Comparison of ENCODE assay signal across 9 mouse cellular contexts in genomic region chr3:100568443-100569390, GRCm38 (mm10).
DNase-seq lines count a peak whose midpoint lies in the region; ATAC-seq lines count a peak whose summit lies in the region.
"Had no signal": no experiment of that assay in that cellular context is flagged by ENCODE, and none has a peak within 500 bp of the region (broad histone marks: within the 10 kb centered on the region; RNA-seq: fewer than 3 reads in every experiment).

No protein-coding gene starts in this region.

- WGBS in forebrain, embryonic 13.5 days = 84% methylated on average over 13 of the region's 13 CpGs
- WGBS in forebrain, embryonic 10.5 days = 91% methylated on average over 13 of the region's 13 CpGs
- WGBS in neural tube, embryonic 11.5 days = 83% methylated on average over 13 of the region's 13 CpGs
- WGBS in neural tube, embryonic 15.5 days = 82% methylated on average over 13 of the region's 13 CpGs
- 87% methylated on average over 13 of the region's 13 CpGs for WGBS in hindbrain, embryonic 14.5 days

- H3K9ac ChIP-seq in forebrain, embryonic 13.5 days = no peak overlapping the region
- no peak overlapping the region for H3K9ac ChIP-seq in neural tube, embryonic 11.5 days (ENCODE audit: low read length)
- no peak overlapping the region for H3K9ac ChIP-seq in neural tube, embryonic 15.5 days (replicated peaks)
- no peak overlapping the region for H3K9ac ChIP-seq in hindbrain, embryonic 14.5 days

- no peaks in the 10 kb centered on the region for H3K9me3 ChIP-seq in forebrain, embryonic 13.5 days (replicated peaks)
- H3K9me3 ChIP-seq in forebrain, embryonic 10.5 days = no peaks in the 10 kb centered on the region
- no peaks in the 10 kb centered on the region for H3K9me3 ChIP-seq in neural tube, embryonic 11.5 days (ENCODE audit: control insufficient read depth, low read length)
- no peaks in the 10 kb centered on the region for H3K9me3 ChIP-seq in neural tube, embryonic 15.5 days (replicated peaks)
- no peaks in the 10 kb centered on the region for H3K9me3 ChIP-seq in hindbrain, embryonic 14.5 days (ENCODE audit: control insufficient read depth, low read length)
- H3K9me3 ChIP-seq: limb, embryonic 10.5 days had no signal

- H3K27ac ChIP-seq in forebrain, embryonic 13.5 days = no peak overlapping the region
- H3K27ac ChIP-seq in forebrain, embryonic 10.5 days = no peak overlapping the region
- H3K27ac ChIP-seq in neural tube, embryonic 11.5 days (ENCODE audit: low read depth, low read length) = no peak overlapping the region
- no peak overlapping the region for H3K27ac ChIP-seq in neural tube, embryonic 15.5 days (replicated peaks)
- H3K27ac ChIP-seq in hindbrain, embryonic 14.5 days = no peak overlapping the region
- H3K27ac ChIP-seq: limb, embryonic 10.5 days had no signal

- no peak for DNase-seq in forebrain, embryonic 10.5 days (ENCODE audit: extremely low spot score, low spot score)
- DNase-seq in neural tube, embryonic 11.5 days (ENCODE audit: low spot score) = no peak
- DNase-seq in hindbrain, embryonic 14.5 days (ENCODE audit: low spot score) = peak; percentile 45
- DNase-seq in splenic B cell, adult 2 months (ENCODE audit: low read depth, low spot score) = peak; percentile 51
- DNase-seq in urinary bladder, adult 2 months (ENCODE audit: low spot score) = no peak
- no peak for DNase-seq in heart, postnatal 4 days

- H3K27me3 ChIP-seq in forebrain, embryonic 13.5 days = no peaks in the 10 kb centered on the region
- H3K27me3 ChIP-seq in forebrain, embryonic 10.5 days (ENCODE audit: poor library complexity, severe bottlenecking) = no peaks in the 10 kb centered on the region
- H3K27me3 ChIP-seq in neural tube, embryonic 11.5 days (ENCODE audit: control insufficient read depth, insufficient read depth, low read length) = no peaks in the 10 kb centered on the region
- H3K27me3 ChIP-seq in neural tube, embryonic 15.5 days (replicated peaks) = no peaks in the 10 kb centered on the region
- no peaks in the 10 kb centered on the region for H3K27me3 ChIP-seq in hindbrain, embryonic 14.5 days (ENCODE audit: control insufficient read depth, insufficient read depth, low read length)
- H3K27me3 ChIP-seq in splenic B cell, adult 2 months (ENCODE audit: control insufficient read depth, insufficient read depth, low read length, poor library complexity, severe bottlenecking) = no peaks in the 10 kb centered on the region

- no peak overlapping the region for H3K4me2 ChIP-seq in forebrain, embryonic 13.5 days
- H3K4me2 ChIP-seq in neural tube, embryonic 11.5 days (ENCODE audit: low read depth) = no peak overlapping the region
- no peak overlapping the region for H3K4me2 ChIP-seq in neural tube, embryonic 15.5 days
- H3K4me2 ChIP-seq in hindbrain, embryonic 14.5 days (replicated peaks) = no peak overlapping the region

- no peaks in the 10 kb centered on the region for H3K4me1 ChIP-seq in forebrain, embryonic 13.5 days
- H3K4me1 ChIP-seq in forebrain, embryonic 10.5 days = no peaks in the 10 kb centered on the region
- H3K4me1 ChIP-seq in neural tube, embryonic 11.5 days (ENCODE audit: control insufficient read depth, insufficient read depth, low read length) = no peaks in the 10 kb centered on the region
- no peaks in the 10 kb centered on the region for H3K4me1 ChIP-seq in neural tube, embryonic 15.5 days
- H3K4me1 ChIP-seq in hindbrain, embryonic 14.5 days (replicated peaks; ENCODE audit: control insufficient read depth, insufficient read depth, low read length) = no peaks in the 10 kb centered on the region
- H3K4me1 ChIP-seq: limb, embryonic 10.5 days had no signal

- no peak overlapping the region for H3K4me3 ChIP-seq in forebrain, embryonic 13.5 days
- no peak overlapping the region for H3K4me3 ChIP-seq in forebrain, embryonic 10.5 days
- no peak overlapping the region for H3K4me3 ChIP-seq in neural tube, embryonic 11.5 days (ENCODE audit: low read depth, low read length)
- H3K4me3 ChIP-seq in neural tube, embryonic 15.5 days (replicated peaks) = no peak overlapping the region
- H3K4me3 ChIP-seq in hindbrain, embryonic 14.5 days (replicated peaks; ENCODE audit: low read length) = no peak overlapping the region
- H3K4me3 ChIP-seq: limb, embryonic 10.5 days had no signal

- ATAC-seq in forebrain, embryonic 13.5 days = 0 out of 2 replicates have a peak, but pooled peaks have one; percentile 43
- ATAC-seq in neural tube, embryonic 11.5 days (ENCODE audit: insufficient read depth, low FRiP score, low TSS enrichment) = peak; percentile 41; the same call in 1 of the 2 replicates
- ATAC-seq in neural tube, embryonic 15.5 days (ENCODE audit: low FRiP score) = no peak; the same call in 1 of the 2 replicates
- ATAC-seq in hindbrain, embryonic 14.5 days (ENCODE audit: low FRiP score) = no peak

- H3K36me3 ChIP-seq in forebrain, embryonic 13.5 days (ENCODE audit: poor library complexity, severe bottlenecking) = peaks cover 6% of the 10 kb centered on the region
- H3K36me3 ChIP-seq in forebrain, embryonic 10.5 days (replicated peaks) = peaks cover 9% of the 10 kb centered on the region
- H3K36me3 ChIP-seq in neural tube, embryonic 11.5 days (ENCODE audit: control insufficient read depth, insufficient read depth, low read length) = no peaks in the 10 kb centered on the region; the same call in 1 of the 2 replicates
- H3K36me3 ChIP-seq in neural tube, embryonic 15.5 days = no peaks in the 10 kb centered on the region
- H3K36me3 ChIP-seq in hindbrain, embryonic 14.5 days (replicated peaks; ENCODE audit: control insufficient read depth, insufficient read depth) = peaks cover 14% of the 10 kb centered on the region; the same call in 1 of the 2 replicates
- peaks cover 6% of the 10 kb centered on the region; the same call in 1 of the 2 replicates for H3K36me3 ChIP-seq in splenic B cell, adult 2 months (ENCODE audit: control insufficient read depth, insufficient read depth, low read length, poor library complexity, severe bottlenecking)

Comparison
In these comparisons a context has a peak if more than half of its experiments do, and no peak if none do; other contexts are left out.
1. ATAC-seq: peak in forebrain, embryonic 13.5 days (single experiment) and neural tube, embryonic 11.5 days (single experiment); none in neural tube, embryonic 15.5 days (single experiment) and hindbrain, embryonic 14.5 days (single experiment).
2. DNase-seq: peak in hindbrain, embryonic 14.5 days (single experiment) and splenic B cell, adult 2 months (single experiment); none in forebrain, embryonic 10.5 days (single experiment), neural tube, embryonic 11.5 days (single experiment), urinary bladder, adult 2 months (single experiment) and heart, postnatal 4 days (single experiment).